Mouse (Mus musculus) heart, postnatal 0 days (tissue): ENCODE data around the gene Tradd. TPM values are rescaled to one million over a fixed set of nuclear protein-coding genes. Genes with fewer than 3 reads are reported as not detected.
A peak's percentile ranks its signal among the peaks of the same experiment; 100 is the strongest.

Experiments used
- ATAC-seq: fragments of 200-750 bp; cut with Nextera tagmentation; 2 replicates; pipeline ENCODE4 v1.8.0; 2017; ENCODE audit warnings: low read depth, moderate number of reproducible peaks, moderate library complexity; ENCODE audit not compliant: insufficient read depth
- DNase-seq: peaks from one replicate; pipeline ENCODE4 v3.0.0-alpha.2; 2016; ENCODE audit warnings: low spot score
- H3K27ac ChIP-seq: fragments of 300-500 bp; sonication (generic); 2 replicates; pipeline ENCODE4 v1.5.1; 2014; ENCODE audit warnings: low read depth, mild to moderate bottlenecking
- H3K27me3 ChIP-seq: fragments of 300-500 bp; sonication (generic); 2 replicates; pipeline ENCODE4 v1.6.1; 2014; ENCODE audit warnings: low read length, mixed read lengths; ENCODE audit not compliant: control insufficient read depth, insufficient read depth
- H3K36me3 ChIP-seq: fragments of 300-500 bp; sonication (generic); replicated peaks from 2 replicates; pipeline ENCODE4 v1.6.1; 2014; ENCODE audit warnings: low read length, mixed read lengths; ENCODE audit not compliant: control insufficient read depth, insufficient read depth
- H3K4me1 ChIP-seq: fragments of 300-500 bp; sonication (generic); 2 replicates; pipeline ENCODE4 v1.6.1; 2014; ENCODE audit warnings: antibody characterized with exemption; ENCODE audit not compliant: control insufficient read depth, insufficient read depth
- H3K4me2 ChIP-seq: fragments of 300-500 bp; sonication (generic); 2 replicates; pipeline ENCODE4 v1.6.1; 2014; ENCODE audit warnings: low read depth, mild to moderate bottlenecking, low read length, moderate library complexity
- H3K4me3 ChIP-seq: fragments of 300-500 bp; sonication (generic); 2 replicates; pipeline ENCODE4 v1.5.1; 2014; ENCODE audit warnings: low read depth, low read length
- H3K9ac ChIP-seq: fragments of 300-500 bp; sonication (generic); replicated peaks from 2 replicates; pipeline ENCODE4 v1.6.1; 2014; ENCODE audit warnings: low read depth, low read length, mixed read lengths
- H3K9me3 ChIP-seq: fragments of 300-500 bp; sonication (generic); replicated peaks from 2 replicates; pipeline ENCODE4 v1.6.1; 2016; ENCODE audit warnings: low read length; ENCODE audit not compliant: control insufficient read depth
- CTCF ChIP-seq: IDR thresholded peaks from 2 replicates; pipeline ENCODE4 v1.5.1; 2016; ENCODE audit warnings: antibody characterized with exemption, control low read depth, low read depth
- EP300 ChIP-seq: IDR thresholded peaks from 2 replicates; pipeline ENCODE4 v1.6.1; 2016; ENCODE audit warnings: antibody characterized with exemption, low read depth
- WGBS: fragments of 180-500 bp; shearing (Covaris S2); extraction: QIAGEN DNeasy Blood & Tissue Kit; methylation state at CpG from one replicate; pipeline ENCODE4 v1.1.7; 2014; 5-methylcytosine and 5-hydroxymethylcytosine counted together
- microRNA counts: library from miRNA; unstranded; fragments of <30 nt; microRNA quantifications from one replicate; lab custom pipeline; 2015
- microRNA-seq: library from miRNA; unstranded; fragments of <30 nt; microRNA quantifications from one replicate; pipeline ENCODE4, GENCODE M21; 2016
- polyA plus RNA-seq: library from polyadenylated mRNA; unstranded; fragments of >200 nt; fragmentation: Nextera tagmentation; extraction: Ambion mirVana; gene quantifications from 2 replicates; pipeline ENCODE4 v1.2.1, GENCODE M21; 2015
- total RNA-seq: library from RNA; depleted of rRNA; stranded (reverse); fragments of >200 nt; gene quantifications from 2 replicates; pipeline ENCODE4 v1.2.3, GENCODE M21; 2014; ENCODE audit warnings: low replicate concordance; rRNA removed

Gene Tradd
- total and polyA plus RNA-seq, 2 experiments from 2014 or later: 9.0 to 17.6 TPM

DNA sequence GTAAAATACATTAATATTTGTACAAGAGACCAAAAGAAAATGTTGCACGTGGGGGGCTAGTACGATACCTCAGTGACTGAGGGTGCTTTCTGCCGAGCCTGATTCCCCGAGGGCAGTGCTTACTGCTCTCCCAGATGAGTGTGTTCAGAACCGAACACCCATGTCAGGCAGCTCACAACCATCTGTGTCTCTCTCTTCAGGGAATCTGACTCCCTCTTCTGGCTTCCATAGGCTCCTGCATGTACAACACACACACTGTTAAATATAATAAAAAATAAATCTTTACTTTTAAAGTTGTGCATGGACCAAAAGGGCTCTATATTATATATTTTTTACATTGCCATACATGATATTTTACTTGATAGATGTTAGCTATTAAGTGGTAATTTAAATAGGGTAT is 50.3 kb downstream of the Tradd start:
- 94% methylated on average over 5 of the region's 5 CpGs for WGBS
- Histone ChIP-seq H3K36me3 (peaks cover 17% of the 10 kb centered on the region), H3K9me3 (no peaks in the 10 kb centered on the region), H3K9ac (no peak overlapping the region), H3K27me3 (no peaks in the 10 kb centered on the region), H3K4me3 (no peak overlapping the region), H3K4me1 (no peaks in the 10 kb centered on the region; the same call in 1 of the 2 replicates), H3K4me2 (no peak overlapping the region), H3K27ac (no peak overlapping the region)
- ATAC-seq (no peak), DNase-seq (no peak)
- TF ChIP-seq EP300 (no peak), CTCF (no peak; the same call in 1 of the 2 replicates)

DNA sequence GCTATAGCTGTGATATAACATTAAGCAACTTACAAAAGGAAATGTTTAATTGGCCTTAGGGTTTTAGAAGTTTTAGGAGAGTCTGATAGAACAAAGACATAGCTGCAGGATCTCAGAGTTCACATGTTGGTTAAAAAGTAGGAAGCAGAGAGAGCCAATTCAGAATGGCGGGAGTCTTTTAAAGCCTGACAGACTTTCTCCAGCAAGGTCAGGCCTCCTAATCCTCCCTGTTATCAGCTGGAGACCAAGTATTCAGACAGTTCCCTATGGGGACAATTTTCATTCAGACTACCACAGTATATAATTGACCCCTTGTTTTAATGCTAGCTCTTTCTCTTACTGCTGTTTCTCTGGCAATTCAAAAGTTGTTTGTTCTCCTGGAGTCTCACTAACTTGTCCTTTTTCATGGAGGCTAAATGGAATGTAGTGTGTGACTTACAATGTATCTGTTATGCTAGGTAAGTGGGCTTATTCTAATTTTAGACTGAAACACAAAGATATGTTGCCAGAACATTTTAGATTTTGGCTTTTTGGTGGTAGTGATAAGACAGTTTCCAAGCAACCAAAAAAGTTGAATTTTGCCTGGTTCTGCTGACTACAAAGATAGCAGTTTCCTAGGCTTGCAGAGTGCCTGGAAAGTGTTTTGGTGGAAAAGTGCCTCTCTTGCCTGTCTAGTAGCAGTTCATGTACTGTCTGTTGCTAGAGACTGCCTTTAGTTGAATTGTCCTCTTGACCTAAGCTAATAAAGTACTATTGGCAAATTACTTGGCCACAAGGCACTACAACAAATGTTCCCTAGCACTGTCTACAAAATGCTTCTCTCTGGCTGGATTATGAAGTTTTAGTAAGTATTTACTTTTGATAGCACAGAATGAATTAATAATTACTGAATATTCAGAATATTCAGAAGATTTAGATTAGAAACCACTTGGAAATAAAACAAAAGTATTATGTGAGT is 55.0 kb downstream of the Tradd start:
- no peak overlapping the region for H3K27ac ChIP-seq
- H3K4me2 ChIP-seq: no peak overlapping the region
- ATAC-seq (no peak), DNase-seq (no peak)
- WGBS: 27% methylated on average over 1 of the region's 1 CpGs
- TF ChIP-seq EP300: no peak
- no peak for TF ChIP-seq CTCF
- H3K27me3 ChIP-seq: no peaks in the 10 kb centered on the region
- H3K4me3 ChIP-seq: no peak overlapping the region
- H3K9ac ChIP-seq: no peak overlapping the region
- no peaks in the 10 kb centered on the region; the same call in 1 of the 2 replicates for H3K4me1 ChIP-seq
- peaks cover 5% of the 10 kb centered on the region; the same call in 1 of the 2 replicates for H3K36me3 ChIP-seq
- no peaks in the 10 kb centered on the region for H3K9me3 ChIP-seq

MicroRNAs within 50 kb of the gene (microRNA counts, 519-probe panel; counts per million panel counts)
- 4,291 counts per million, percentile 54 among the panel's probes with 10 or more counts for microRNA mmu-miR-328 (lab: Ali Mortazavi, UCI)

Small RNA genes lying within 50 kb of the gene (microRNA-seq; reads per million reads assigned to microRNA genes)
- not detected for gene Gm27320
- 638 reads per million, percentile 75 among the genes with 10 or more reads in this experiment for gene Mir328

Other genes with a start within 250 kb of the Tradd start
- gene Ces3a, start 216.0 kb downstream of the Tradd start, total RNA-seq: not detected in 2 replicates
- gene Ces3a, start 216.0 kb downstream of the Tradd start, polyA plus RNA-seq: not detected in 2 replicates
- gene Ces3b, start 180.9 kb downstream of the Tradd start, total RNA-seq: 0.50 and 1.7 TPM in 2 replicates
- 0.16 and 0.34 TPM in 2 replicates for gene Ces3b, start 180.9 kb downstream of the Tradd start, polyA plus RNA-seq
- not detected in 2 replicates for gene Ces4a, start 132.8 kb downstream of the Tradd start, total RNA-seq
- gene Ces4a, start 132.8 kb downstream of the Tradd start, polyA plus RNA-seq: not detected in 2 replicates
- 50.0 and 70.0 TPM in 2 replicates for gene Cbfb, start 93.9 kb downstream of the Tradd start, total RNA-seq
- 26.8 and 27.0 TPM in 2 replicates for gene Cbfb, start 93.9 kb downstream of the Tradd start, polyA plus RNA-seq
- 27.1 and 30.4 TPM in 2 replicates for gene D230025D16Rik, start 39.5 kb downstream of the Tradd start, total RNA-seq
- 14.3 and 15.2 TPM in 2 replicates for gene D230025D16Rik, start 39.5 kb downstream of the Tradd start, polyA plus RNA-seq
- 6.0 and 9.7 TPM in 2 replicates for gene B3gnt9, start 9.5 kb downstream of the Tradd start, total RNA-seq
- gene B3gnt9, start 9.5 kb downstream of the Tradd start, polyA plus RNA-seq: 7.3 and 7.7 TPM in 2 replicates
- gene Fbxl8, start within 50 bp of the Tradd start, total RNA-seq: 1.5 and 6.4 TPM in 2 replicates
- gene Fbxl8, start within 50 bp of the Tradd start, polyA plus RNA-seq: 3.6 and 4.3 TPM in 2 replicates
- 2.1 TPM in 1 of 2 replicates, not detected in the other for gene Hsf4, start 5.2 kb upstream of the Tradd start, total RNA-seq
- 0.34 and 0.43 TPM in 2 replicates for gene Hsf4, start 5.2 kb upstream of the Tradd start, polyA plus RNA-seq
- 6.8 and 13.2 TPM in 2 replicates for gene Nol3, start 11.5 kb upstream of the Tradd start, total RNA-seq
- gene Nol3, start 11.5 kb upstream of the Tradd start, polyA plus RNA-seq: 9.8 and 10.0 TPM in 2 replicates
- 0.43 and 3.5 TPM in 2 replicates for gene 4931428F04Rik, start 25.3 kb upstream of the Tradd start, total RNA-seq
- gene 4931428F04Rik, start 25.3 kb upstream of the Tradd start, polyA plus RNA-seq: 3.3 and 3.5 TPM in 2 replicates
- 6.1 and 10.6 TPM in 2 replicates for gene Exoc3l, start 31.5 kb upstream of the Tradd start, total RNA-seq
- 9.5 and 9.9 TPM in 2 replicates for gene Exoc3l, start 31.5 kb upstream of the Tradd start, polyA plus RNA-seq
- 19.2 and 27.9 TPM in 2 replicates for gene E2f4, start 33.1 kb upstream of the Tradd start, total RNA-seq
- gene E2f4, start 33.1 kb upstream of the Tradd start, polyA plus RNA-seq: 21.8 and 22.6 TPM in 2 replicates
- 1.4 and 2.2 TPM in 2 replicates for gene Elmo3, start 41.0 kb upstream of the Tradd start, total RNA-seq
- gene Elmo3, start 41.0 kb upstream of the Tradd start, polyA plus RNA-seq: 1.6 and 1.9 TPM in 2 replicates
- 4.0 and 5.8 TPM in 2 replicates for gene Lrrc29, start 61.7 kb upstream of the Tradd start, total RNA-seq
- gene Lrrc29, start 61.7 kb upstream of the Tradd start, polyA plus RNA-seq: 1.1 and 1.5 TPM in 2 replicates
- 69.3 and 81.0 TPM in 2 replicates for gene Tmem208, start 61.7 kb upstream of the Tradd start, total RNA-seq
- 66.2 and 68.9 TPM in 2 replicates for gene Tmem208, start 61.7 kb upstream of the Tradd start, polyA plus RNA-seq
- 6.4 and 6.9 TPM in 2 replicates for gene Fhod1, start 83.3 kb upstream of the Tradd start, total RNA-seq
- gene Fhod1, start 83.3 kb upstream of the Tradd start, polyA plus RNA-seq: 0.70 and 0.72 TPM in 2 replicates
- gene Slc9a5, start 84.2 kb upstream of the Tradd start, total RNA-seq: 1.2 and 3.9 TPM in 2 replicates
- 0.27 and 0.41 TPM in 2 replicates for gene Slc9a5, start 84.2 kb upstream of the Tradd start, polyA plus RNA-seq
- gene Plekhg4, start 108.7 kb upstream of the Tradd start, total RNA-seq: not detected in 2 replicates
- gene Plekhg4, start 108.7 kb upstream of the Tradd start, polyA plus RNA-seq: 0.03 and 0.08 TPM in 2 replicates
- not detected in 2 replicates for gene Kctd19, start 148.9 kb upstream of the Tradd start, total RNA-seq
- gene Kctd19, start 148.9 kb upstream of the Tradd start, polyA plus RNA-seq: not detected in 2 replicates
- 0.23 TPM in 1 of 2 replicates, not detected in the other for gene Lrrc36, start 149.0 kb upstream of the Tradd start, total RNA-seq
- 0.36 and 0.56 TPM in 2 replicates for gene Lrrc36, start 149.0 kb upstream of the Tradd start, polyA plus RNA-seq
- gene Tppp3, start 206.9 kb upstream of the Tradd start, total RNA-seq: 12.9 and 19.8 TPM in 2 replicates
- gene Tppp3, start 206.9 kb upstream of the Tradd start, polyA plus RNA-seq: 37.8 and 42.3 TPM in 2 replicates
- 37.8 and 56.2 TPM in 2 replicates for gene Zdhhc1, start 232.3 kb upstream of the Tradd start, total RNA-seq
- 19.1 TPM in 2 replicates for gene Zdhhc1, start 232.3 kb upstream of the Tradd start, polyA plus RNA-seq